Mouse (Mus musculus) right cerebral cortex, postnatal 10 days (tissue): Measurements from ENCODE around the gene Rpl6.
"Not testable (repeated sequence)": the region's sequence is repeated elsewhere in the genome, so short reads cannot be mapped to it uniquely, and the experiment has no call there.

Experiments used
- DNase-seq, 2 experiments: peaks; one replicate each; pipeline ENCODE4 v3.0.0; 2021; ENCODE audit warnings: low spot score in 2 of 2

The Rpl6 gene

GRCm38 (mm10) chr5:121224856-121225255, 20.6 kb downstream of the Rpl6 start:
- DNase-seq, result no peak

- DNase-seq, result no peak
These were observed 21.6 kb downstream of the Rpl6 start for GRCm38 (mm10) chr5:121225854-121226253.

GRCm38 (mm10) chr5:121226406-121226805, 22.1 kb downstream of the Rpl6 start:
- DNase-seq, result no peak

GRCm38 (mm10) chr5:121226845-121227244, 22.6 kb downstream of the Rpl6 start:
- DNase-seq, result no peak

GRCm38 (mm10) chr5:121227330-121227729, 23.0 kb downstream of the Rpl6 start:
- DNase-seq, result not testable (repeated sequence)

GRCm38 (mm10) chr5:121229182-121229581, 24.9 kb downstream of the Rpl6 start:
- no peak for DNase-seq

- no peak for DNase-seq
These were observed 26.5 kb downstream of the Rpl6 start for GRCm38 (mm10) chr5:121230811-121231210.

- DNase-seq, result no peak
These were observed 28.5 kb downstream of the Rpl6 start for GRCm38 (mm10) chr5:121232789-121233188.

- no peak for DNase-seq
These were observed 29.4 kb downstream of the Rpl6 start for GRCm38 (mm10) chr5:121233726-121234125.

- peak; percentile 55 to 75 for DNase-seq
These were observed 31.9 kb downstream of the Rpl6 start for GRCm38 (mm10) chr5:121236171-121236570.

GRCm38 (mm10) chr5:121238208-121238607, 33.9 kb downstream of the Rpl6 start:
- no peak for DNase-seq

GRCm38 (mm10) chr5:121239846-121240245, 35.6 kb downstream of the Rpl6 start:
- DNase-seq, result peak in 1 of 2 experiments; percentile 62

GRCm38 (mm10) chr5:121241182-121241581, 36.9 kb downstream of the Rpl6 start:
- no peak for DNase-seq

- DNase-seq, result no peak
These were observed 38.0 kb downstream of the Rpl6 start for GRCm38 (mm10) chr5:121242261-121242660.

- DNase-seq, result no peak
These were observed 38.4 kb downstream of the Rpl6 start for GRCm38 (mm10) chr5:121242701-121243100.

GRCm38 (mm10) chr5:121243676-121244364, 39.5 kb downstream of the Rpl6 start:
- DNase-seq, result no peak

GRCm38 (mm10) chr5:121244365-121244731, 40.1 kb downstream of the Rpl6 start:
- no peak for DNase-seq

GRCm38 (mm10) chr5:121245201-121245600, 40.9 kb downstream of the Rpl6 start:
- no peak for DNase-seq

GRCm38 (mm10) chr5:121248766-121249394, 44.6 kb downstream of the Rpl6 start:
- no peak for DNase-seq

- no peak for DNase-seq
These were observed 45.4 kb downstream of the Rpl6 start for GRCm38 (mm10) chr5:121249693-121250092.

GRCm38 (mm10) chr5:121251813-121252212, 47.5 kb downstream of the Rpl6 start:
- DNase-seq, result no peak

GRCm38 (mm10) chr5:121253816-121254497, 49.7 kb downstream of the Rpl6 start:
- no peak for DNase-seq

GRCm38 (mm10) chr5:121254977-121255376, 50.7 kb downstream of the Rpl6 start:
- no peak for DNase-seq
